Mouse (Mus musculus): Measurements from ENCODE around the gene Dock7. TPM values are rescaled to one million over a fixed set of nuclear protein-coding genes. Genes with fewer than 3 reads are reported as not detected.
"Not testable (repeated sequence)": the region's sequence is repeated elsewhere in the genome, so short reads cannot be mapped to it uniquely, and the experiment has no call there.

The Dock7 gene
- total RNA-seq, 2 experiments from 2014 or later, result 30.6 to 37.8 TPM

- DNase-seq, result no peak
These were observed 115.1 kb downstream of the Dock7 start for GRCm38 (mm10) chr4:99005574-99005973.

- no peak for DNase-seq
These were observed 127.2 kb downstream of the Dock7 start for GRCm38 (mm10) chr4:98993491-98993890.

- no peak for DNase-seq
These were observed 136.0 kb downstream of the Dock7 start for GRCm38 (mm10) chr4:98984701-98985100.

GRCm38 (mm10) chr4:98979976-98980375 lies 140.7 kb downstream of the Dock7 start:
- not testable (repeated sequence) for DNase-seq

GRCm38 (mm10) chr4:98978693-98979092 lies 142.0 kb downstream of the Dock7 start:
- no peak for DNase-seq

- not testable (repeated sequence) for DNase-seq
These were observed 142.4 kb downstream of the Dock7 start for GRCm38 (mm10) chr4:98978288-98978687.

GRCm38 (mm10) chr4:98975741-98976140 lies 145.0 kb downstream of the Dock7 start:
- DNase-seq, result no peak

- no peak for DNase-seq
These were observed 150.8 kb downstream of the Dock7 start for GRCm38 (mm10) chr4:98969946-98970345.

- no peak for DNase-seq
These were observed 160.5 kb downstream of the Dock7 start for GRCm38 (mm10) chr4:98960243-98960642.

GRCm38 (mm10) chr4:98955986-98956385 lies 164.7 kb downstream of the Dock7 start:
- DNase-seq, result no peak

- no peak for DNase-seq
These were observed 170.2 kb downstream of the Dock7 start for GRCm38 (mm10) chr4:98950563-98950962.

GRCm38 (mm10) chr4:98938210-98938609 lies 182.5 kb downstream of the Dock7 start:
- not testable (repeated sequence) for DNase-seq

- DNase-seq, result no peak
These were observed 184.7 kb downstream of the Dock7 start for GRCm38 (mm10) chr4:98936036-98936435.

GRCm38 (mm10) chr4:98925250-98925781 lies 195.4 kb downstream of the Dock7 start:
- DNase-seq, result no peak

GRCm38 (mm10) chr4:98924906-98925178 lies 195.9 kb downstream of the Dock7 start:
- no peak for DNase-seq

GRCm38 (mm10) chr4:98924071-98924905 lies 196.4 kb downstream of the Dock7 start:
- peak; percentile 10 for DNase-seq

- peak; percentile 82 for DNase-seq
These were observed 197.1 kb downstream of the Dock7 start, which contains the start of gene Usp1 for GRCm38 (mm10) chr4:98923568-98924070. Gene Usp1 (plus strand): TSS chr4:98923810.

- DNase-seq, result peak; percentile 96
These were observed 197.8 kb downstream of the Dock7 start for GRCm38 (mm10) chr4:98922643-98923567.

- DNase-seq, result no peak
These were observed 198.6 kb downstream of the Dock7 start for GRCm38 (mm10) chr4:98922061-98922642.

GRCm38 (mm10) chr4:98920896-98921295 lies 199.8 kb downstream of the Dock7 start:
- no peak for DNase-seq

GRCm38 (mm10) chr4:98918204-98918603 lies 202.5 kb downstream of the Dock7 start:
- DNase-seq, result no peak

- no peak for DNase-seq
These were observed 203.0 kb downstream of the Dock7 start for GRCm38 (mm10) chr4:98917724-98918123.

Data from heart, postnatal 4 days (tissue).